Mouse (Mus musculus) embryonic facial prominence, embryonic 10.5 days (tissue): ENCODE data around the gene Tra2b. TPM values are rescaled to one million over a fixed set of nuclear protein-coding genes. Genes with fewer than 3 reads are reported as not detected.
A peak's percentile ranks its signal among the peaks of the same experiment; 100 is the strongest.
"Not testable (repeated sequence)": the region's sequence is repeated elsewhere in the genome, so short reads cannot be mapped to it uniquely, and the experiment has no call there.

Experiments used
- DNase-seq: peaks from one replicate; pipeline ENCODE4 v3.0.0-alpha.2; 2017; ENCODE audit warnings: low spot score
- H3K27ac ChIP-seq: fragments of 300-500 bp; sonication (generic); replicated peaks from 2 replicates; pipeline ENCODE4 v1.5.1; 2016; ENCODE audit warnings: mild to moderate bottlenecking
- H3K27me3 ChIP-seq: fragments of 300-500 bp; sonication (generic); replicated peaks from 2 replicates; pipeline ENCODE4 v1.6.1; 2016; ENCODE audit warnings: low read depth, mild to moderate bottlenecking; ENCODE audit not compliant: poor library complexity, severe bottlenecking
- H3K36me3 ChIP-seq: fragments of 300-500 bp; sonication (generic); replicated peaks from 2 replicates; pipeline ENCODE4 v1.6.1; 2016; ENCODE audit warnings: mild to moderate bottlenecking, moderate library complexity
- H3K4me1 ChIP-seq: fragments of 300-500 bp; sonication (generic); 2 replicates; pipeline ENCODE4 v1.6.1; 2016
- H3K4me3 ChIP-seq: fragments of 300-500 bp; sonication (generic); 2 replicates; pipeline ENCODE4 v1.5.1; 2016; ENCODE audit warnings: mild to moderate bottlenecking, moderate library complexity
- H3K9me3 ChIP-seq: fragments of 300-500 bp; sonication (generic); 2 replicates; pipeline ENCODE4 v1.6.1; 2016; ENCODE audit warnings: mild to moderate bottlenecking
- WGBS: fragments of 180-500 bp; shearing (Covaris S2); methylation state at CpG from one replicate; pipeline ENCODE4 v1.1.7; 2016; 5-methylcytosine and 5-hydroxymethylcytosine counted together
- polyA plus RNA-seq: library from polyadenylated mRNA; unstranded; fragments of >200 nt; fragmentation: Nextera tagmentation; extraction: Ambion mirVana; gene quantifications from 2 replicates; pipeline ENCODE4 v1.2.1, GENCODE M21; 2016

The Tra2b gene
- polyA plus RNA-seq, 1 experiment from 2014 or later = 494 TPM

DNA sequence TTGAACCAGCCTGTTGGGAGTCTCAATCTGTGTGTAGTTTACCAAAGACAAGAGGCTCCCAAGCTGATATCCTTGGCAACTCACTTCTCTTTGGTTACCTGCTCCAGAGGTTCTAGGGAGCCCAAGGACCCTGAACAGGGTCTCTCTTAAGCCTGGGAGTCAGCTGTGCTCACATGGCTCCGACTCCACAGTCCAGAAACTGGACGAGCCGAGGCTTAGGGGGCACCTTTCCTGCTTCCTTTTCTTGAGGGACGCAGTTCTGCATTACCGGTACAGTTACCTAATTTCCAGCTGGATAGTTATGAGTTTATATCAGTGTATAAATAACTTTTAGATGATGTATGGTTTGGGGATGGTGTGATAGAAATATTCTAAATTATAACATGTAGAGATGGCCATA is 24.9 kb downstream of the Tra2b start:
- DNase-seq = no peak
- peaks cover 82% of the 10 kb centered on the region for H3K36me3 ChIP-seq
- 93% methylated on average over 5 of the region's 5 CpGs for WGBS
- no peaks in the 10 kb centered on the region for H3K9me3 ChIP-seq
- H3K4me1 ChIP-seq = no peaks in the 10 kb centered on the region
- no peaks in the 10 kb centered on the region for H3K27me3 ChIP-seq
- H3K4me3 ChIP-seq = no peak overlapping the region
- no peak overlapping the region for H3K27ac ChIP-seq

DNA sequence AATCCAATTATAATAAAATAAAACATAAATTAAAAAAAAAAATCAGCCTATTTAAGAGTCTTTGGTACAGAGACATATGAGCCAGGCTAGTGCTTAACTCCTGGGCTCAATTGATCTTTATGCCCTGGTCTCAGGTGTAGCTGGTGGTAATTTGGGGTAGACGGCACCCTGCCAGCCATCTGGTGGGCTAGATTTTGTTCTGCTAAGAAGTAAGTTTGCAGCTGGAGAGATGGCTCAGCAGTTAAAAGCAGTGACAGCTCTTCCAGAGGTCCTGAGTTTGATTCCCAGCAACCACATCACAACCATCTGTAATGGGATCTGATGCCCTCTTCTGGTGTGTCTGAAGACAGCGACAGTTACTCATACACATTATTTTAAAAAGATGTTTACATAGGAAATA is 25.8 kb downstream of the Tra2b start:
- Histone ChIP-seq H3K36me3 (peaks cover 73% of the 10 kb centered on the region), H3K4me3 (no peak overlapping the region), H3K27me3 (no peaks in the 10 kb centered on the region), H3K27ac (no peak overlapping the region), H3K9me3 (no peaks in the 10 kb centered on the region), H3K4me1 (no peaks in the 10 kb centered on the region)
- no peak for DNase-seq
- 92% methylated on average over 2 of the region's 2 CpGs for WGBS

DNA sequence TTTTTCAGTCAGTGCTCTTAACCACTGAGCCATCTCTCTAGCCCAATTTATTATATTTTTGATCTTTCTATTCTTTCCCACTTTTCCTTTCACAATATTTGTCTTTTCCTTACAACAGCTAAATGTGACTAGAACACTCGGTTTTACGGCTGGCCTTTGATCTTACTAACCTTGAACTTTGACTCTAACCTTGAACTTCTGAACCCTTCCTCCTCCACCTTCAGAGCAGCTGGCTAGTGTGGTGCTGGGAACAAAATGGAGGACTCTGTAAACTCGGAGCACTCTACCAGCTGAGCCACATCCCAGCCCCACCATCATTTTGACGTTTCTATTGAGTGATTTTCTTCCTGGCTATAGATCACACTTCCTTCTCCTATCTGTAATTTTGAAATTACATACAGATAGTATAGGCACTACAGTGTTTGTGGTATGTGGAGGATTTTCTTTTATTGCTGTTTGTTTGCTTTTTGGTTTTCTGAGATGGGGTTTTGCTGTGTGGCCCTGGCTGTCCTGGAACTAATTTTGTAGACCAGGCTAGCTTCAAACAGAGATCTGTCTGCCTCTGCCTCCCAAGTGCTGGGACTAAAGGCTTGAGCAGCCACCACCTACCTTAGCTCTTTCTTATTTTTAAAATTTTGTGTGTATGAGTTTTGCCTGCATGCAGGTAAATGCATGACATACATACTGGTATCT is 26.7 kb downstream of the Tra2b start:
- 76% methylated on average over 4 of the region's 4 CpGs for WGBS
- Histone ChIP-seq H3K36me3 (peaks cover 64% of the 10 kb centered on the region), H3K27me3 (no peaks in the 10 kb centered on the region), H3K4me3 (no peak overlapping the region), H3K9me3 (no peaks in the 10 kb centered on the region), H3K4me1 (peaks cover 7% of the 10 kb centered on the region), H3K27ac (no peak overlapping the region)
- DNase-seq = no peak

DNA sequence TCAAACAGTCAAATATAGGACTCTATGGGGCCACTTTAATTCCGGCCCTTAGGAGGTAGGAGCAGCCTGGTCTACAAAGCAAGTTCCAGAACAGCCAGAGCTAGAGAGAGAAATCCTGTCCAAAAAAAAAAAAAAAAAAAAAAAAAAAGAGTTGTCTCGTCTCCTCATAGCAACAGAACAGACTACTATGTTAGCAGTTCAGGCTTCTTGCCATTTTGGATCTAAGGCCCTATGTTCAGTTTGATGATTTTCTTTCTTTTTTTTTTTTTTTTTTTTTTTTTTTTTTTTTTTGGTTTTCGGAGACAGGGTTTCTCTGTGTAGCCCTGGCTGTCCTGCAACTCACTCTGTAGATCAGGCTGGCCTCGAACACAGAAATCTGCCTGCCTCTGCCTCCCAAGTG is 27.4 kb downstream of the Tra2b start:
- H3K36me3 ChIP-seq = peaks cover 57% of the 10 kb centered on the region
- WGBS = 91% methylated on average over 4 of the region's 4 CpGs

DNA sequence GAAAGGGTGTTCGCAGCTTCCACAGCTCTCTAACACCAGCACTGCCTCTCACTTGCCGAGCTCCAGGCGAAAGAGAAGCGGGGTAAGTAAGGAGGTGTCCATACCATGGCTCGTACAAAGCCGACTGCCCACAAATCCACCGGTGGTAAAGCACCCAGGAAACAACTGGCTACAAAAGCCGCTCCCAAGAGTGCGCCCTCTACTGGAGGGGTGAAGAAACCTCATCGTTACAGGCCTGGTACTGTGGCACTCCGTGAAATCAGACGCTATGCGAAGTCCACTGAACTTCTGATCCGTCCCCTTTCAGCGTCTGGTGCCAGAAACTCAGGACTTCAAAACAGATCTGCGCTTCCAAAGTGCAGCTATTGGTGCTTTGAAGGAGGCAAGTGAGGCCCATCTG is 29.0 kb downstream of the Tra2b start:
- 94% methylated on average over 16 of the region's 16 CpGs for WGBS

More for the DNA sequence above, 27.4 kb downstream of the Tra2b start:
- H3K27ac ChIP-seq, H3K4me3 ChIP-seq, H3K27me3 ChIP-seq, H3K9me3 ChIP-seq, DNase-seq: not testable (repeated sequence)
- peaks cover 10% of the 10 kb centered on the region for H3K4me1 ChIP-seq

DNA sequence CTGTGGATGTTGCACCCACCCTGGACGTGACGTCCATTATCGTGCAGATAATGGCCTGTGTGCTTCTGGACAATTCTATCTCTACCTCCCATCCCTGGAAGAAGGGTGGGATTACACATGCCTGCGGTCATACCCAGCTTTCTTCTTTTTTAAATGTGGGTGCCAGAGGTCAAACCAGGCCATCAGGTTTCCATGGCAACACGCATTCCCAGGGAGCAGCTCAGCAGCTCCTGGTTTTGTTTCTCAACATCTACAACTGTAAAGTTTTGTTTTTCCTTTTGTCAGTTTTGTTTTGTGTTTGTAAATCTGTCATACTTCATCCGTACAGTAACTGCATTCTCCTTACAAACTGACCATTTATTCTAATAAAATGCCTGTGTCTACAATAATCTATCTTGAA is 31.3 kb downstream of the Tra2b start:
- H3K4me1 ChIP-seq = peaks cover 10% of the 10 kb centered on the region
- peak; percentile 40 for DNase-seq
- no peaks in the 10 kb centered on the region for H3K9me3 ChIP-seq
- no peak overlapping the region for H3K4me3 ChIP-seq
- WGBS = 37% methylated on average over 6 of the region's 6 CpGs
- H3K27me3 ChIP-seq = no peaks in the 10 kb centered on the region
- no peak overlapping the region for H3K27ac ChIP-seq
- H3K36me3 ChIP-seq = peaks cover 18% of the 10 kb centered on the region

More for the DNA sequence above, 29.0 kb downstream of the Tra2b start:
- no peaks in the 10 kb centered on the region for H3K27me3 ChIP-seq
- no peak for DNase-seq
- H3K9me3 ChIP-seq = no peaks in the 10 kb centered on the region
- no peak overlapping the region for H3K27ac ChIP-seq
- peaks cover 41% of the 10 kb centered on the region for H3K36me3 ChIP-seq
- H3K4me3 ChIP-seq = no peak overlapping the region
- peaks cover 10% of the 10 kb centered on the region for H3K4me1 ChIP-seq

DNA sequence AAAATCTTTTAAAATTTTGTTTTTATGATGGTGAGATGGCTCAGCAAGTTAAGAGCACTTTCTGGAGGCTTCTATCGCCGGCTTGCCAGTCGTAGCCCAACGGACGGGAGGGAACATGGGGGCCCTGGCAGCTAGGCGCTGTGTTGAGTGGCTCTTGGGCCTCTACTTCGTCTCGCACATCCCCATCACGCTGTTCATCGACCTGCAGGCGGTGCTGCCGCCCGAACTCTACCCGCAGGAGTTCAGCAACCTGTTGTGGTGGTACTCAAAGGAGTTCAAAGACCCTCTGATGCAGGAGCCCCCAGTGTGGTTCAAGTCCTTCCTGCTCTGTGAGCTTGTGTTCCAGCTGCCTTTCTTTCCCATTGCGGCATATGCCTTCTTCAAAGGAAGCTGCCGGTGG is 35.5 kb downstream of the Tra2b start:
- H3K9me3 ChIP-seq, H3K36me3 ChIP-seq, DNase-seq, H3K4me3 ChIP-seq, H3K27ac ChIP-seq, H3K27me3 ChIP-seq: not testable (repeated sequence)
- 86% methylated on average over 16 of the region's 16 CpGs for WGBS
- H3K4me1 ChIP-seq = peaks cover 10% of the 10 kb centered on the region

DNA sequence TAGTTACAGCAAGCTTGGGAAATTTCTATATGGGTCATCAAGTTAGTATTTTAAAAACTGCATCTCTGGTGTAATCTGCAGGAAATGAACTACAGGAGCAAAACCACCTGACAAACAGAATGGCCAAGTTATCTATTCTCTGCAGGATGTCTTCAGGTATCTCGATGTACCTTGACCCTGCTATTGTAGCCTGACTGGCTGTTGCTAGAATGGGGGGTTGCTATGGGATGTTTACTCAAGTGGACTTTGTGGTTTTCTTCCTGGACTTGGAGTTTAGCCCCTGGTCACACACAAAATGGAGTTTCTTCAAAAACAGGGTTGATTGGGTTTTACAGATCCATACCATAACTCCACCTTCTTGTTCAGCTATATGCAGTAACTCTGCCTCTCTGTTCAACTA is 62.3 kb downstream of the Tra2b start:
- H3K4me3 ChIP-seq = no peak overlapping the region
- H3K27me3 ChIP-seq = no peaks in the 10 kb centered on the region
- DNase-seq = no peak
- 90% methylated on average over 1 of the region's 1 CpGs for WGBS
- H3K9me3 ChIP-seq = peaks cover 5% of the 10 kb centered on the region; the same call in 1 of the 2 replicates
- H3K36me3 ChIP-seq = no peaks in the 10 kb centered on the region
- no peak overlapping the region for H3K27ac ChIP-seq
- no peaks in the 10 kb centered on the region for H3K4me1 ChIP-seq

DNA sequence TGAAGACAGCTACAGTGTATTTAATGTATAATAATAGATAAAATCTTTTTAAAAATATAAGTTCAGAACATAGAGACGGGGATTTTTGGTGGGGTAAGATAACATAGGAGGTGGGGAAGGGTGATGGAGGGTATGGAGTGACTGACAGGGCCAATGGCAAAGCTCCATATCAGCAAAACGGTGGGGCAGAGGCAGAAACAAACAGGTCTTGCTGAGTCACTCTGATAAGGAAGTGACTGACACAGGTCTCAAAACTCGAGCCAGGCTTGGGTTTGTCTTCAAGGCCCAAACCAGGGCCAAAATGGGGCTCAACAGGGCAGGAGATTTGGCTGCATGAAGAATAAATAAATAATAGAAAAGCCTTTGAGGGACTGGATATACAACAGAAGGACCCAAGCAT is 63.9 kb downstream of the Tra2b start:
- no peaks in the 10 kb centered on the region for H3K27me3 ChIP-seq
- DNase-seq = no peak
- H3K9me3 ChIP-seq = peaks cover 2% of the 10 kb centered on the region; the same call in 1 of the 2 replicates
- no peak overlapping the region for H3K27ac ChIP-seq
- H3K4me3 ChIP-seq = no peak overlapping the region
- H3K36me3 ChIP-seq = no peaks in the 10 kb centered on the region
- H3K4me1 ChIP-seq = no peaks in the 10 kb centered on the region
- 76% methylated on average over 3 of the region's 3 CpGs for WGBS

DNA sequence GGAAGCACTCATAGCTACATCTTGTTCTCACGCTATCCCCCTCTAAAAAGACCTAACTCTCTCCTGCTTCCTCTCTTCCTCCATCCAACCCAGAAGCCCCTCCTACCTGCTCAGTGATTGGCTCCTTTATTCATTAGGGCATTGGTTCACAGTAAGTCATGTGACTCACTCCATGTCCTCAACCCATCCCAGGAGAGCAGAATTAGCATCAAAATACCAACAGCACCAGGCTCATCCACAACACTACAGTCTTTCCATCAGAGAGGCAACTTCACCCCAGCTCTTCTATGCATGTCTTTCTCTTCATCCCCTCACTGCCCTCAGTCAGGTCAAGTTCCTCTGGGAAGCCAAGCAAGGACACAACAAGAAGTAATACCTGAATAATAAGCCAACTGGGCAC is 65.3 kb downstream of the Tra2b start:
- no peak for DNase-seq
- H3K4me3 ChIP-seq = no peak overlapping the region
- no peaks in the 10 kb centered on the region for H3K4me1 ChIP-seq
- H3K27ac ChIP-seq = no peak overlapping the region
- no peaks in the 10 kb centered on the region for H3K36me3 ChIP-seq
- H3K27me3 ChIP-seq = no peaks in the 10 kb centered on the region
- H3K9me3 ChIP-seq = no peaks in the 10 kb centered on the region
- 39% methylated on average over 1 of the region's 1 CpGs for WGBS

Other genes with a start within 250 kb of the Tra2b start
- 174 and 198 TPM in 2 replicates for gene Igf2bp2, start 102.7 kb downstream of the Tra2b start, polyA plus RNA-seq
- 56.2 and 56.7 TPM in 2 replicates for gene Etv5, start 173.7 kb upstream of the Tra2b start, polyA plus RNA-seq